ENCODE assay signal across 18 mouse cellular contexts in the genomic region with DNA sequence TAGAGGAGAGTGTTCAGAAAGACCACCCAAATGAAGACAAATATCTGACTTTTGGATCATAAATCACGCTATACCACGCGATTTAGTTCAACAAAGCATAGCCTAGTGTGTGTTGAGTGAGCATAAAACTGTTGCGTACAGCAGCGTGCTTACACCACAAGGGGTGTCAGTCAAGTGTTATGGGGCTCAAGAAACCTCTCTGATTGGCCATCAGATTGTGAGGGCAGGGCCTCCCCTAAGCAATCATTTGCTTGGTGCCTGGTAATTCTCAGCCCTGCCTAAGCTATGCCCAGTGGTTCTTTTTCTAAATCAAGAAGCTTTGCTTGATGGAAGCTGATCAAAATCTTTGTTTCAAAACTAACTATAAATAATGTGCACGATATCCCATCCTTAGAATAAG.
DNase-seq lines count a peak whose midpoint lies in the region; ATAC-seq and TF ChIP-seq lines count a peak whose summit lies in the region.
"Had no signal": no experiment of that assay in that cellular context is flagged by ENCODE, and none has a peak within 500 bp of the region (broad histone marks: within the 10 kb centered on the region; RNA-seq: fewer than 3 reads in every experiment).

No protein-coding gene starts in this region.

- H3K36me3 ChIP-seq in forebrain, postnatal 0 days (ENCODE audit: insufficient read depth) = no peaks in the 10 kb centered on the region
- H3K36me3 ChIP-seq in forebrain, embryonic 12.5 days (replicated peaks) = no peaks in the 10 kb centered on the region
- no peaks in the 10 kb centered on the region for H3K36me3 ChIP-seq in kidney, embryonic 14.5 days (ENCODE audit: control insufficient read depth, insufficient read depth, low read length)
- no peaks in the 10 kb centered on the region for H3K36me3 ChIP-seq in kidney, adult 2 months (ENCODE audit: control insufficient read depth, insufficient read depth, low read length)
- H3K36me3 ChIP-seq in liver, embryonic 11.5 days (ENCODE audit: control insufficient read depth, insufficient read depth, low read length) = no peaks in the 10 kb centered on the region
- H3K36me3 ChIP-seq: embryonic facial prominence, embryonic 12.5 days; heart, embryonic 15.5 days; hindbrain, embryonic 15.5 days had no signal

- 81% methylated on average over 6 of the region's 6 CpGs for WGBS in forebrain, postnatal 0 days
- WGBS in forebrain, embryonic 12.5 days = 94% methylated on average over 6 of the region's 6 CpGs
- WGBS in kidney, embryonic 14.5 days = 70% methylated on average over 6 of the region's 6 CpGs
- WGBS in kidney, adult 2 months = 78% methylated on average over 6 of the region's 6 CpGs
- 87% methylated on average over 6 of the region's 6 CpGs for WGBS in liver, embryonic 11.5 days

- TF ChIP-seq POLR2A in kidney, adult 2 months (IDR thresholded peaks at IDR 0.05; ENCODE audit: low read depth, low read length) = no peak
- TF ChIP-seq POLR2A in brain, embryonic 14.5 days (IDR thresholded peaks at IDR 0.05; ENCODE audit: borderline replicate concordance, extremely low read depth, insufficient read depth, insufficient read length, poor library complexity, severe bottlenecking) = no peak

- no peak overlapping the region for H3K9ac ChIP-seq in forebrain, postnatal 0 days
- no peak overlapping the region for H3K9ac ChIP-seq in forebrain, embryonic 12.5 days
- no peak overlapping the region for H3K9ac ChIP-seq in kidney, embryonic 14.5 days (ENCODE audit: low read depth, low read length)
- H3K9ac ChIP-seq in liver, embryonic 11.5 days (ENCODE audit: low read depth, low read length) = no peak overlapping the region
- H3K9ac ChIP-seq: embryonic facial prominence, embryonic 12.5 days; heart, embryonic 15.5 days; hindbrain, embryonic 15.5 days had no signal

- intact Hi-C loops in heart, postnatal 10 days (cut with DNase I) = no loop called here

- no peak overlapping the region for H3K4me2 ChIP-seq in forebrain, postnatal 0 days (ENCODE audit: low read depth)
- H3K4me2 ChIP-seq in forebrain, embryonic 12.5 days = no peak overlapping the region
- no peak overlapping the region for H3K4me2 ChIP-seq in kidney, embryonic 14.5 days (replicated peaks; ENCODE audit: low read depth, low read length)
- H3K4me2 ChIP-seq in liver, embryonic 11.5 days = no peak overlapping the region
- H3K4me2 ChIP-seq: embryonic facial prominence, embryonic 12.5 days; heart, embryonic 11.5 days; heart, embryonic 15.5 days; hindbrain, embryonic 15.5 days had no signal

- no peak for TF ChIP-seq CTCF in forebrain, postnatal 0 days (IDR thresholded peaks at IDR 0.05; ENCODE audit: low read depth)
- TF ChIP-seq CTCF in kidney, adult 2 months (conservative IDR thresholded peaks at IDR 0.05; ENCODE audit: insufficient read depth, insufficient read length, low read depth, low read length) = no peak
- no peak for TF ChIP-seq CTCF in brain, embryonic 14.5 days (IDR thresholded peaks at IDR 0.05; ENCODE audit: borderline replicate concordance, extremely low read depth, insufficient read depth, insufficient read length)

- H3K9me3 ChIP-seq in forebrain, postnatal 0 days (ENCODE audit: low read length) = no peaks in the 10 kb centered on the region
- no peaks in the 10 kb centered on the region for H3K9me3 ChIP-seq in forebrain, embryonic 12.5 days
- 0 out of 2 replicates have a peak, but pooled peaks cover 2% of the 10 kb centered on the region for H3K9me3 ChIP-seq in kidney, embryonic 14.5 days (ENCODE audit: control insufficient read depth, low read length)
- H3K9me3 ChIP-seq in liver, embryonic 11.5 days (ENCODE audit: control insufficient read depth, low read length) = no peaks in the 10 kb centered on the region
- H3K9me3 ChIP-seq: heart, embryonic 15.5 days; hindbrain, embryonic 15.5 days had no signal

- H3K4me3 ChIP-seq in forebrain, postnatal 0 days (ENCODE audit: low read depth, low read length) = no peak overlapping the region
- H3K4me3 ChIP-seq in forebrain, embryonic 12.5 days (replicated peaks) = no peak overlapping the region
- no peak overlapping the region for H3K4me3 ChIP-seq in kidney, embryonic 14.5 days (ENCODE audit: low read length)
- H3K4me3 ChIP-seq in kidney, adult 2 months (ENCODE audit: insufficient read depth, low read depth, low read length) = no peak overlapping the region
- H3K4me3 ChIP-seq in liver, embryonic 11.5 days (ENCODE audit: low read depth, low read length) = no peak overlapping the region
- H3K4me3 ChIP-seq: embryonic facial prominence, embryonic 12.5 days; heart, adult 2 months; heart, embryonic 15.5 days; hindbrain, embryonic 10.5 days; hindbrain, embryonic 15.5 days had no signal

- ATAC-seq in forebrain, postnatal 0 days = peak; percentile 82
- no peak for ATAC-seq in forebrain, embryonic 12.5 days (ENCODE audit: low FRiP score)
- peak; percentile 52 for ATAC-seq in kidney, embryonic 14.5 days (ENCODE audit: low FRiP score, low TSS enrichment)
- no peak for ATAC-seq in liver, embryonic 11.5 days (replicated peaks; ENCODE audit: low FRiP score)
- ATAC-seq: inflammation-experienced regulatory T-cells, adult 6 months had no signal

- DNase-seq in forebrain, postnatal 0 days = no peak
- DNase-seq in kidney, adult 2 months = no peak
- DNase-seq in liver, embryonic 11.5 days (ENCODE audit: low spot score) = no peak
- DNase-seq in liver = no peak
- DNase-seq in brain, embryonic 14.5 days (ENCODE audit: low read depth) = peak; percentile 12
- DNase-seq in heart, postnatal 10 days = no peak
- DNase-seq: adrenal gland, adult 8-10 months; adrenal gland, postnatal 36 days; gastrocnemius, postnatal 14 days; heart, adult 2 months had no signal

- no peaks in the 10 kb centered on the region for H3K27me3 ChIP-seq in forebrain, postnatal 0 days (ENCODE audit: insufficient read depth, low read length)
- no peaks in the 10 kb centered on the region for H3K27me3 ChIP-seq in forebrain, embryonic 12.5 days
- no peaks in the 10 kb centered on the region for H3K27me3 ChIP-seq in kidney, embryonic 14.5 days (ENCODE audit: control insufficient read depth, insufficient read depth, low read length)
- no peaks in the 10 kb centered on the region for H3K27me3 ChIP-seq in kidney, adult 2 months (replicated peaks; ENCODE audit: control insufficient read depth, insufficient read depth, low read length)
- no peaks in the 10 kb centered on the region for H3K27me3 ChIP-seq in liver, embryonic 11.5 days (replicated peaks; ENCODE audit: control insufficient read depth, insufficient read depth, low read length)
- H3K27me3 ChIP-seq: embryonic facial prominence, embryonic 12.5 days; heart, embryonic 15.5 days; hindbrain, embryonic 15.5 days had no signal

- H3K4me1 ChIP-seq in forebrain, postnatal 0 days (ENCODE audit: insufficient read depth) = no peaks in the 10 kb centered on the region
- no peaks in the 10 kb centered on the region for H3K4me1 ChIP-seq in forebrain, embryonic 12.5 days
- H3K4me1 ChIP-seq in kidney, embryonic 14.5 days (ENCODE audit: control insufficient read depth, insufficient read depth, low read length) = no peaks in the 10 kb centered on the region
- H3K4me1 ChIP-seq in kidney, adult 2 months (ENCODE audit: control insufficient read depth, insufficient read depth, low read length) = peaks cover 6% of the 10 kb centered on the region; the same call in 1 of the 2 replicates
- H3K4me1 ChIP-seq in liver, embryonic 11.5 days (replicated peaks; ENCODE audit: control insufficient read depth, insufficient read depth, low read length) = no peaks in the 10 kb centered on the region
- H3K4me1 ChIP-seq: embryonic facial prominence, embryonic 12.5 days; heart, embryonic 15.5 days; hindbrain, embryonic 10.5 days; hindbrain, embryonic 15.5 days had no signal

- peak overlapping the region; percentile 50 for H3K27ac ChIP-seq in forebrain, postnatal 0 days (ENCODE audit: low read depth, low read length)
- H3K27ac ChIP-seq in forebrain, embryonic 12.5 days = no peak overlapping the region
- no peak overlapping the region for H3K27ac ChIP-seq in kidney, embryonic 14.5 days (ENCODE audit: low read depth, low read length)
- no peak overlapping the region for H3K27ac ChIP-seq in kidney, adult 2 months (ENCODE audit: insufficient read depth, low read depth, low read length)
- 0 out of 2 replicates have a peak overlapping the region, but pooled peaks have one; percentile 14 for H3K27ac ChIP-seq in liver, embryonic 11.5 days (ENCODE audit: low read depth, low read length)
- H3K27ac ChIP-seq: embryonic facial prominence, embryonic 12.5 days; heart, adult 2 months; heart, embryonic 15.5 days; hindbrain, embryonic 10.5 days; hindbrain, embryonic 15.5 days had no signal

Comparison
In these comparisons a context has a peak if more than half of its experiments do, and no peak if none do; other contexts are left out.
1. ATAC-seq: peak in forebrain, postnatal 0 days (single experiment) and kidney, embryonic 14.5 days (single experiment); none in forebrain, embryonic 12.5 days (single experiment) and liver, embryonic 11.5 days (single experiment).
2. H3K27ac ChIP-seq: peak in forebrain, postnatal 0 days (single experiment) and liver, embryonic 11.5 days (single experiment); none in forebrain, embryonic 12.5 days (single experiment), kidney, embryonic 14.5 days (single experiment) and kidney, adult 2 months (single experiment).